Mouse (Mus musculus): Measurements from ENCODE around the gene Cenpb. TPM values are rescaled to one million over a fixed set of nuclear protein-coding genes. Genes with fewer than 3 reads are reported as not detected.

The Cenpb gene
- polyA plus RNA-seq, 1 experiment from 2014 or later: 12.2 TPM

- Histone ChIP-seq H3K27ac (replicated peaks) (peak overlapping the region; percentile 92), H3K9me3 (ENCODE audit: control insufficient read depth, low read length) (no peaks in the 10 kb centered on the region), H3K4me1 (replicated peaks; ENCODE audit: control insufficient read depth, insufficient read depth) (peaks cover 12% of the 10 kb centered on the region), H3K36me3 (ENCODE audit: control insufficient read depth, insufficient read depth, low read length) (peaks cover 8% of the 10 kb centered on the region; the same call in 1 of the 2 replicates), H3K9ac (ENCODE audit: low read length) (peak overlapping the region; percentile 76), H3K4me2 (replicated peaks; ENCODE audit: low read depth) (peak overlapping the region; percentile 69), H3K27me3 (ENCODE audit: control insufficient read depth, insufficient read depth, low read length) (no peaks in the 10 kb centered on the region), H3K4me3 (ENCODE audit: low read depth, low read length) (peak overlapping the region; percentile 58)
- DNase-seq (ENCODE audit: low spot score) (peak; percentile 96), ATAC-seq (ENCODE audit: low FRiP score, low TSS enrichment) (peak; percentile 97)
- WGBS: under 1% methylated on average over 50 of the region's 50 CpGs
- TF ChIP-seq EP300 (optimal IDR thresholded peaks at IDR 0.05) (peak; percentile 45), CTCF (IDR thresholded peaks at IDR 0.05; ENCODE audit: low read depth) (peak; percentile 98)
Observed at GRCm38 (mm10) chr2:131209969-131210792, 30.3 kb upstream of the Cenpb start.

DNA sequence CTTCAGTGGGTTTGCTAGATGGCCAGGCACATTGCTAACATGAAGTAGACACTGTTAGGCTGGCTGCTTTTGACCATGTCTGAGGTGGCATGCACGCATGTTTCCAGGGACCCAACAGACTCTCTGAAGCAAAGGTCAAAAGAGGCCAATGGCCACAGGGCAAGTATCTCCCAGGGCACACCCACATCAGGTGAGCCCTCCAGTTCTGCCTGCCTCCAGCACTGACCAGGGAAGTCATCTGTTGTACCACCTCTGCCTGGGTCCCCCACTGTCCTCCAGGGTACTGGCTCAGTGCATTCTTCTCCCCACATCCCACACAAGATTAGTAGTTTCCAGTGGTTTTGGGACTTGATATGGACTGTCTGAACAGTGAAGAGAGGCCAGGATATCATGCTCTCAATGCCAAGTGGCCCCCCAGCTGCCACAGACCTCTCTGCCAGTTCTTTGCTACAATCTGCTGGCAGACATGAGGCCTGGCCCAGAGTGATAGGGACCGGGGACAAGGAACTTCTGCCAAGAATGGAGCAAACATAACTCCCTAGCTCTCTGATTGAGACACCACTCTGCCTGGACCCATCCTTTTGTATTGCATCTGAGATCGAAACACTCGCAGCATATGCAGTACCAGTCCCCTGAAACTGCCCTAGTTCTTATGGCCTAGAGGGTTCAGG is 29.4 kb upstream of the Cenpb start:
- WGBS: 73% methylated on average over 4 of the region's 4 CpGs
- Histone ChIP-seq H3K36me3 (ENCODE audit: control insufficient read depth, insufficient read depth, low read length) (peaks cover 8% of the 10 kb centered on the region; the same call in 1 of the 2 replicates), H3K27me3 (ENCODE audit: control insufficient read depth, insufficient read depth, low read length) (no peaks in the 10 kb centered on the region), H3K9me3 (ENCODE audit: control insufficient read depth, low read length) (no peaks in the 10 kb centered on the region), H3K4me1 (replicated peaks; ENCODE audit: control insufficient read depth, insufficient read depth) (peaks cover 16% of the 10 kb centered on the region), H3K4me3 (ENCODE audit: low read depth, low read length) (no peak overlapping the region), H3K4me2 (replicated peaks; ENCODE audit: low read depth) (no peak overlapping the region), H3K9ac (ENCODE audit: low read length) (peak overlapping the region; percentile 32; the same call in 1 of the 2 replicates), H3K27ac (replicated peaks) (peak overlapping the region; percentile 92)
- no peak for TF ChIP-seq EP300 (optimal IDR thresholded peaks at IDR 0.05)
- TF ChIP-seq CTCF (IDR thresholded peaks at IDR 0.05; ENCODE audit: low read depth): no peak
- no peak for DNase-seq (ENCODE audit: low spot score)
- ATAC-seq (ENCODE audit: low FRiP score, low TSS enrichment): no peak

DNA sequence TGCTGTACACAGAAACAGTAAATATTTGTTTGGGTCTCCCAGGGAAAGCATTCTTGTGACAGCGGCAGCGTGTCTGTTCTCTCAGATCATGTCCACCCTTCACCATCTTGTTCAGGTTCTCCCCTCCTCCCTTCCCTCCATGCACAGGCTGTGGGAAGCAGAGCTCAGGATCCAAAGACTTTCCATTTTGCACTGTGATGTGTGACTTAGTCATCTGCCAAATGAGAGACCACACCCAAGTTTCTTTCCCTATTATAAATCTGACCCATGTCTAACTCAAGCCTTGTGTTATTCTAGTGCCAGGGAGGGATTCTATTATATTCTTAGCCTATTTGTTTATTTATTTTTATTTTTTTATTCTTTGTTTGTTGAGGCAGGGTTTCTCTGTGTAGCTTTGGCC is 28.5 kb upstream of the Cenpb start:
- Histone ChIP-seq H3K4me2 (replicated peaks; ENCODE audit: low read depth) (no peak overlapping the region), H3K27me3 (ENCODE audit: control insufficient read depth, insufficient read depth, low read length) (no peaks in the 10 kb centered on the region)
- TF ChIP-seq EP300 (optimal IDR thresholded peaks at IDR 0.05): no peak
- TF ChIP-seq CTCF (IDR thresholded peaks at IDR 0.05; ENCODE audit: low read depth): no peak

GRCm38 (mm10) chr2:131206778-131207177 is 26.9 kb upstream of the Cenpb start, which contains the start of gene Ap5s1:
Gene Ap5s1 (plus strand): TSS chr2:131207078.
- ATAC-seq (ENCODE audit: low FRiP score, low TSS enrichment) (no peak), DNase-seq (ENCODE audit: low spot score) (no peak)
- H3K27me3 ChIP-seq (ENCODE audit: control insufficient read depth, insufficient read depth, low read length): no peaks in the 10 kb centered on the region
- H3K27ac ChIP-seq (replicated peaks): no peak within 1 kb of the TSS
- H3K4me1 ChIP-seq (replicated peaks; ENCODE audit: control insufficient read depth, insufficient read depth): peaks cover 16% of the 10 kb centered on the region
- TF ChIP-seq EP300 (optimal IDR thresholded peaks at IDR 0.05): no peak
- TF ChIP-seq CTCF (IDR thresholded peaks at IDR 0.05; ENCODE audit: low read depth): no peak
- no peak within 1 kb of the TSS for H3K9ac ChIP-seq (ENCODE audit: low read length)
- 80% methylated on average over 4 of the region's 4 CpGs for WGBS
- H3K4me3 ChIP-seq (ENCODE audit: low read depth, low read length): no peak within 1 kb of the TSS
- no peaks in the 10 kb centered on the region for H3K36me3 ChIP-seq (ENCODE audit: control insufficient read depth, insufficient read depth, low read length)
- H3K4me2 ChIP-seq (replicated peaks; ENCODE audit: low read depth): no peak within 1 kb of the TSS
- H3K9me3 ChIP-seq (ENCODE audit: control insufficient read depth, low read length): no peaks in the 10 kb centered on the region

More for the DNA sequence above, 28.5 kb upstream of the Cenpb start:
- WGBS: 70% methylated on average over 2 of the region's 2 CpGs
- DNase-seq (ENCODE audit: low spot score) (no peak), ATAC-seq (ENCODE audit: low FRiP score, low TSS enrichment) (no peak)
- no peaks in the 10 kb centered on the region for H3K9me3 ChIP-seq (ENCODE audit: control insufficient read depth, low read length)
- no peak overlapping the region for H3K4me3 ChIP-seq (ENCODE audit: low read depth, low read length)
- H3K36me3 ChIP-seq (ENCODE audit: control insufficient read depth, insufficient read depth, low read length): peaks cover 8% of the 10 kb centered on the region; the same call in 1 of the 2 replicates
- peak overlapping the region; percentile 36; the same call in 1 of the 2 replicates for H3K27ac ChIP-seq (replicated peaks)
- H3K4me1 ChIP-seq (replicated peaks; ENCODE audit: control insufficient read depth, insufficient read depth): peaks cover 16% of the 10 kb centered on the region
- H3K9ac ChIP-seq (ENCODE audit: low read length): no peak overlapping the region

GRCm38 (mm10) chr2:131205521-131206182 is 25.8 kb upstream of the Cenpb start:
- no peak overlapping the region for H3K4me3 ChIP-seq (ENCODE audit: low read depth, low read length)
- no peak overlapping the region; the same call in 1 of the 2 replicates for H3K4me2 ChIP-seq (replicated peaks; ENCODE audit: low read depth)
- ATAC-seq (ENCODE audit: low FRiP score, low TSS enrichment) (no peak), DNase-seq (ENCODE audit: low spot score) (no peak)
- no peak for TF ChIP-seq CTCF (IDR thresholded peaks at IDR 0.05; ENCODE audit: low read depth)
- TF ChIP-seq EP300 (optimal IDR thresholded peaks at IDR 0.05): no peak
- no peaks in the 10 kb centered on the region for H3K9me3 ChIP-seq (ENCODE audit: control insufficient read depth, low read length)
- H3K36me3 ChIP-seq (ENCODE audit: control insufficient read depth, insufficient read depth, low read length): no peaks in the 10 kb centered on the region
- peaks cover 14% of the 10 kb centered on the region for H3K4me1 ChIP-seq (replicated peaks; ENCODE audit: control insufficient read depth, insufficient read depth)
- no peaks in the 10 kb centered on the region for H3K27me3 ChIP-seq (ENCODE audit: control insufficient read depth, insufficient read depth, low read length)
- WGBS: 69% methylated on average over 8 of the region's 8 CpGs
- no peak overlapping the region for H3K9ac ChIP-seq (ENCODE audit: low read length)
- H3K27ac ChIP-seq (replicated peaks): peak overlapping the region; percentile 97
